Mouse (Mus musculus): ENCODE data around the gene Mbl1. TPM values are rescaled to one million over a fixed set of nuclear protein-coding genes. Genes with fewer than 3 reads are reported as not detected.

Mbl1 gene
- polyA plus RNA-seq, 1 experiment, result not detected

GRCm38 (mm10) chr14:41116271-41116670, 35.0 kb upstream of the Mbl1 start:
- no peak overlapping the region for H3K4me3 ChIP-seq (ENCODE audit: insufficient read depth, poor library complexity, severe bottlenecking)
- H3K27me3 ChIP-seq (ENCODE audit: control insufficient read depth, insufficient read depth, insufficient read length), result no peaks in the 10 kb centered on the region
- TF ChIP-seq CTCF (IDR thresholded peaks at IDR 0.05; ENCODE audit: control insufficient read depth, insufficient read depth, insufficient read length) (no peak), FOSL1 (IDR thresholded peaks at IDR 0.05; ENCODE audit: insufficient read depth, low read length, poor library complexity, severe bottlenecking) (no peak), CEBPB (IDR thresholded peaks at IDR 0.05; ENCODE audit: low read depth) (no peak), USF1 (IDR thresholded peaks at IDR 0.05; ENCODE audit: low read depth) (no peak), MAX (IDR thresholded peaks at IDR 0.05) (no peak), MYOG (IDR thresholded peaks at IDR 0.05; ENCODE audit: control insufficient read depth, extremely low read depth, insufficient read length) (no peak), MYOD1 (IDR thresholded peaks at IDR 0.05; ENCODE audit: control insufficient read depth, insufficient read length, low read depth) (no peak)
- H3K79me3 ChIP-seq (ENCODE audit: low read depth), result no peaks in the 10 kb centered on the region
- H3K36me3 ChIP-seq (ENCODE audit: control insufficient read depth, insufficient read depth), result no peaks in the 10 kb centered on the region
- H3K79me2 ChIP-seq (ENCODE audit: control insufficient read depth, insufficient read depth), result no peaks in the 10 kb centered on the region
- no peak overlapping the region for H3ac ChIP-seq (ENCODE audit: control insufficient read depth, insufficient read length, low read depth)

GRCm38 (mm10) chr14:41124683-41125082, 26.6 kb upstream of the Mbl1 start:
- TF ChIP-seq USF1 (IDR thresholded peaks at IDR 0.05; ENCODE audit: low read depth) (no peak), MYOD1 (IDR thresholded peaks at IDR 0.05; ENCODE audit: control insufficient read depth, insufficient read length, low read depth) (no peak), CEBPB (IDR thresholded peaks at IDR 0.05; ENCODE audit: low read depth) (no peak), MYOG (IDR thresholded peaks at IDR 0.05; ENCODE audit: control insufficient read depth, extremely low read depth, insufficient read length) (no peak), FOSL1 (IDR thresholded peaks at IDR 0.05; ENCODE audit: insufficient read depth, low read length, poor library complexity, severe bottlenecking) (no peak), MAX (IDR thresholded peaks at IDR 0.05) (no peak)
- Histone ChIP-seq H3ac (ENCODE audit: control insufficient read depth, insufficient read length, low read depth) (no peak overlapping the region), H3K36me3 (ENCODE audit: control insufficient read depth, insufficient read depth) (no peaks in the 10 kb centered on the region), H3K79me2 (ENCODE audit: control insufficient read depth, insufficient read depth) (no peaks in the 10 kb centered on the region), H3K79me3 (ENCODE audit: low read depth) (no peaks in the 10 kb centered on the region), H3K27me3 (ENCODE audit: control insufficient read depth, insufficient read depth, insufficient read length) (no peaks in the 10 kb centered on the region), H3K4me3 (ENCODE audit: insufficient read depth, poor library complexity, severe bottlenecking) (no peak overlapping the region)

- H3K79me2 ChIP-seq (ENCODE audit: control insufficient read depth, insufficient read depth), result no peaks in the 10 kb centered on the region
- no peak overlapping the region for H3K4me3 ChIP-seq (ENCODE audit: insufficient read depth, poor library complexity, severe bottlenecking)
- no peak overlapping the region for H3ac ChIP-seq (ENCODE audit: control insufficient read depth, insufficient read length, low read depth)
- H3K27me3 ChIP-seq (ENCODE audit: control insufficient read depth, insufficient read depth, insufficient read length), result no peaks in the 10 kb centered on the region
- TF ChIP-seq MAX (IDR thresholded peaks at IDR 0.05), result no peak
- TF ChIP-seq CEBPB (IDR thresholded peaks at IDR 0.05; ENCODE audit: low read depth), result no peak
- TF ChIP-seq MYOG (IDR thresholded peaks at IDR 0.05; ENCODE audit: control insufficient read depth, extremely low read depth, insufficient read length), result no peak
- TF ChIP-seq CTCF (IDR thresholded peaks at IDR 0.05; ENCODE audit: control insufficient read depth, insufficient read depth, insufficient read length), result no peak
- no peak for TF ChIP-seq USF1 (IDR thresholded peaks at IDR 0.05; ENCODE audit: low read depth)
- TF ChIP-seq MYOD1 (IDR thresholded peaks at IDR 0.05; ENCODE audit: control insufficient read depth, insufficient read length, low read depth), result no peak
- no peak for TF ChIP-seq FOSL1 (IDR thresholded peaks at IDR 0.05; ENCODE audit: insufficient read depth, low read length, poor library complexity, severe bottlenecking)
- no peaks in the 10 kb centered on the region for H3K79me3 ChIP-seq (ENCODE audit: low read depth)
- H3K36me3 ChIP-seq (ENCODE audit: control insufficient read depth, insufficient read depth), result no peaks in the 10 kb centered on the region
Measured at GRCm38 (mm10) chr14:41127997-41128396, 23.3 kb upstream of the Mbl1 start.

- Histone ChIP-seq H3K27me3 (ENCODE audit: control insufficient read depth, insufficient read depth, insufficient read length) (no peaks in the 10 kb centered on the region), H3K79me2 (ENCODE audit: control insufficient read depth, insufficient read depth) (no peaks in the 10 kb centered on the region), H3ac (ENCODE audit: control insufficient read depth, insufficient read length, low read depth) (no peak within 1 kb of the TSS), H3K36me3 (ENCODE audit: control insufficient read depth, insufficient read depth) (no peaks in the 10 kb centered on the region), H3K79me3 (ENCODE audit: low read depth) (no peaks in the 10 kb centered on the region), H3K4me3 (ENCODE audit: insufficient read depth, poor library complexity, severe bottlenecking) (no peak within 1 kb of the TSS)
- no peak for TF ChIP-seq CEBPB (IDR thresholded peaks at IDR 0.05; ENCODE audit: low read depth)
- TF ChIP-seq FOSL1 (IDR thresholded peaks at IDR 0.05; ENCODE audit: insufficient read depth, low read length, poor library complexity, severe bottlenecking), result no peak
- TF ChIP-seq MYOG (IDR thresholded peaks at IDR 0.05; ENCODE audit: control insufficient read depth, extremely low read depth, insufficient read length), result no peak
- no peak for TF ChIP-seq MAX (IDR thresholded peaks at IDR 0.05)
- TF ChIP-seq CTCF (IDR thresholded peaks at IDR 0.05; ENCODE audit: control insufficient read depth, insufficient read depth, insufficient read length), result no peak
- TF ChIP-seq USF1 (IDR thresholded peaks at IDR 0.05; ENCODE audit: low read depth), result no peak
- TF ChIP-seq MYOD1 (IDR thresholded peaks at IDR 0.05; ENCODE audit: control insufficient read depth, insufficient read length, low read depth), result no peak
Measured at GRCm38 (mm10) chr14:41131540-41131939, 19.7 kb upstream of the Mbl1 start, which contains the start of gene Sftpa1. TSS of gene Sftpa1 (plus strand) at chr14:41131782.

GRCm38 (mm10) chr14:41137006-41137405, 14.3 kb upstream of the Mbl1 start:
- Histone ChIP-seq H3ac (ENCODE audit: control insufficient read depth, insufficient read length, low read depth) (no peak overlapping the region), H3K27me3 (ENCODE audit: control insufficient read depth, insufficient read depth, insufficient read length) (no peaks in the 10 kb centered on the region), H3K4me3 (ENCODE audit: insufficient read depth, poor library complexity, severe bottlenecking) (no peak overlapping the region), H3K36me3 (ENCODE audit: control insufficient read depth, insufficient read depth) (no peaks in the 10 kb centered on the region), H3K79me2 (ENCODE audit: control insufficient read depth, insufficient read depth) (no peaks in the 10 kb centered on the region), H3K79me3 (ENCODE audit: low read depth) (no peaks in the 10 kb centered on the region)
- no peak for TF ChIP-seq MAX (IDR thresholded peaks at IDR 0.05)
- TF ChIP-seq MYOG (IDR thresholded peaks at IDR 0.05; ENCODE audit: control insufficient read depth, extremely low read depth, insufficient read length), result no peak
- TF ChIP-seq CEBPB (IDR thresholded peaks at IDR 0.05; ENCODE audit: low read depth), result no peak

GRCm38 (mm10) chr14:41140686-41141085, 10.6 kb upstream of the Mbl1 start:
- H3K4me3 ChIP-seq (ENCODE audit: insufficient read depth, poor library complexity, severe bottlenecking), result no peak overlapping the region
- no peaks in the 10 kb centered on the region for H3K79me3 ChIP-seq (ENCODE audit: low read depth)
- H3K79me2 ChIP-seq (ENCODE audit: control insufficient read depth, insufficient read depth), result no peaks in the 10 kb centered on the region
- no peaks in the 10 kb centered on the region for H3K27me3 ChIP-seq (ENCODE audit: control insufficient read depth, insufficient read depth, insufficient read length)
- no peaks in the 10 kb centered on the region for H3K36me3 ChIP-seq (ENCODE audit: control insufficient read depth, insufficient read depth)
- TF ChIP-seq CEBPB (IDR thresholded peaks at IDR 0.05; ENCODE audit: low read depth), result no peak
- no peak for TF ChIP-seq FOSL1 (IDR thresholded peaks at IDR 0.05; ENCODE audit: insufficient read depth, low read length, poor library complexity, severe bottlenecking)
- TF ChIP-seq MYOD1 (IDR thresholded peaks at IDR 0.05; ENCODE audit: control insufficient read depth, insufficient read length, low read depth), result no peak
- no peak for TF ChIP-seq USF1 (IDR thresholded peaks at IDR 0.05; ENCODE audit: low read depth)
- no peak for TF ChIP-seq MYOG (IDR thresholded peaks at IDR 0.05; ENCODE audit: control insufficient read depth, extremely low read depth, insufficient read length)
- TF ChIP-seq MAX (IDR thresholded peaks at IDR 0.05), result no peak
- TF ChIP-seq CTCF (IDR thresholded peaks at IDR 0.05; ENCODE audit: control insufficient read depth, insufficient read depth, insufficient read length), result no peak
- no peak overlapping the region for H3ac ChIP-seq (ENCODE audit: control insufficient read depth, insufficient read length, low read depth)

All from C2C12 (cell line).